Mouse (Mus musculus) limb, embryonic 14.5 days (tissue): ENCODE data around the gene Rpn2. TPM values are rescaled to one million over a fixed set of nuclear protein-coding genes. Genes with fewer than 3 reads are reported as not detected.

Experiments used
- ATAC-seq: fragments of 200-750 bp; cut with Nextera tagmentation; 2 replicates; pipeline ENCODE4 v1.8.0; 2017; ENCODE audit warnings: low read depth, moderate number of reproducible peaks, moderate TSS enrichment; ENCODE audit not compliant: low FRiP score
- DNase-seq: peaks from one replicate; pipeline ENCODE4 v3.0.0-alpha.2; 2015; ENCODE audit warnings: low spot score
- H3K27ac ChIP-seq: fragments of 300-500 bp; sonication (generic); replicated peaks from 2 replicates; pipeline ENCODE4 v1.5.1; 2014; ENCODE audit warnings: low read depth, mild to moderate bottlenecking, low read length, moderate library complexity, mixed read lengths
- H3K27me3 ChIP-seq: fragments of 300-500 bp; sonication (generic); 2 replicates; pipeline ENCODE4 v1.6.1; 2014; ENCODE audit warnings: low read length, mixed read lengths; ENCODE audit not compliant: control insufficient read depth, insufficient read depth
- H3K36me3 ChIP-seq: fragments of 300-500 bp; sonication (generic); 2 replicates; pipeline ENCODE4 v1.6.1; 2014; ENCODE audit warnings: mild to moderate bottlenecking, low read length, moderate library complexity, mixed read lengths; ENCODE audit not compliant: control insufficient read depth, insufficient read depth
- H3K4me1 ChIP-seq: fragments of 300-500 bp; sonication (generic); 2 replicates; pipeline ENCODE4 v1.6.1; 2014; ENCODE audit warnings: antibody characterized with exemption, low read length, mixed read lengths; ENCODE audit not compliant: control insufficient read depth, insufficient read depth
- H3K4me2 ChIP-seq: fragments of 300-500 bp; sonication (generic); replicated peaks from 2 replicates; pipeline ENCODE4 v1.6.1; 2014; ENCODE audit warnings: low read depth, mild to moderate bottlenecking, low read length, moderate library complexity; ENCODE audit not compliant: severe bottlenecking
- H3K4me3 ChIP-seq: fragments of 300-500 bp; sonication (generic); replicated peaks from 2 replicates; pipeline ENCODE4 v1.5.1; 2014; ENCODE audit warnings: low read length
- H3K9ac ChIP-seq: fragments of 300-500 bp; sonication (generic); 2 replicates; pipeline ENCODE4 v1.6.1; 2014; ENCODE audit warnings: mild to moderate bottlenecking, low read depth, low read length, moderate library complexity; ENCODE audit not compliant: severe bottlenecking
- H3K9me3 ChIP-seq: fragments of 300-500 bp; sonication (generic); 2 replicates; pipeline ENCODE4 v1.6.1; 2016; ENCODE audit warnings: low read length; ENCODE audit not compliant: control insufficient read depth
- POLR2A ChIP-seq: fragments of 200-500 bp; IDR thresholded peaks from 2 replicates; pipeline ENCODE4 v1.8.0; 2012; ENCODE audit warnings: inconsistent platforms, mild to moderate bottlenecking, moderate library complexity, borderline replicate concordance; ENCODE audit not compliant: insufficient read depth, insufficient read length; ENCODE audit errors: extremely low read depth
- WGBS: fragments of 180-500 bp; shearing (Covaris S2); extraction: QIAGEN DNeasy Blood & Tissue Kit; methylation state at CpG from one replicate; pipeline ENCODE4 v1.1.7; 2014; 5-methylcytosine and 5-hydroxymethylcytosine counted together
- polyA plus RNA-seq, 2 experiments: library from polyadenylated mRNA; depleted of rRNA in 1 of 2; stranded (reverse) in 1 of 2; unstranded in 1 of 2; fragments of >200 nt; fragmentation: Nextera tagmentation in 1 of 2; extraction: Ambion mirVana in 1 of 2; gene quantifications; 2 replicates each; pipeline versions ENCODE4 v1.2.1 to v1.2.3; 2012 to 2014

The Rpn2 gene
- polyA plus RNA-seq, 2 experiments, result 307 to 329 TPM

DNA sequence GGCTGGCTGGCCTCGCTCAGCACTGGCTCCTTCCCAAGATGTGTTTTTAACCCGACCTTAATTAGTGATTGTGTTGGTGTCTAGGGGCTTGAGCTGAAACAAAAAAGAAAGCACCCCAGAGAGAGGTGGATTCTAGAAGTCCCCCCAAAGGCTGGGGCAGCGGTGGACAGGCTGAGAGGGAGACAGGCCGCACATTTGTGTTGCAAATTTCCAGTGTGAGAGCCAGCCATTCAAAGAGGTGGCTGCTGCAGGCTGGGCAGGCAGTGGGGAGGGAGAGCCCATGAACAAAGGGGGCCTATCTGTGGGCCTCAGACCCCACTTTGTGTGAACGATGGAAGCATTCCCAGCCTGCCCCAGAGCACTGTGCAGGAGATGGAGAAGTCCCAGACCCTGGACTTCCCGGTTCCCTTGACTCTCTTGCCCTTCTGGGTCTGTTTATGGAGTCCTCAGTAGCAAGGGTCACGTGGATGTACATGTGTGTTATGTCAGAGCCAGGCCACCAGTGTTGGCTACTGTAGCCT is 61.5 kb downstream of the Rpn2 start:
- no peaks in the 10 kb centered on the region for H3K27me3 ChIP-seq
- H3K27ac ChIP-seq, result peak overlapping the region; percentile 33; the same call in 1 of the 2 replicates
- H3K4me2 ChIP-seq, result no peak overlapping the region
- DNase-seq (no peak), ATAC-seq (no peak)
- 35% methylated on average over 7 of the region's 7 CpGs for WGBS
- H3K4me1 ChIP-seq, result peaks cover 6% of the 10 kb centered on the region; the same call in 1 of the 2 replicates
- H3K9ac ChIP-seq, result peak overlapping the region; percentile 22; the same call in 1 of the 2 replicates
- no peak for TF ChIP-seq POLR2A
- H3K36me3 ChIP-seq, result no peaks in the 10 kb centered on the region
- H3K4me3 ChIP-seq, result no peak overlapping the region
- H3K9me3 ChIP-seq, result no peaks in the 10 kb centered on the region

DNA sequence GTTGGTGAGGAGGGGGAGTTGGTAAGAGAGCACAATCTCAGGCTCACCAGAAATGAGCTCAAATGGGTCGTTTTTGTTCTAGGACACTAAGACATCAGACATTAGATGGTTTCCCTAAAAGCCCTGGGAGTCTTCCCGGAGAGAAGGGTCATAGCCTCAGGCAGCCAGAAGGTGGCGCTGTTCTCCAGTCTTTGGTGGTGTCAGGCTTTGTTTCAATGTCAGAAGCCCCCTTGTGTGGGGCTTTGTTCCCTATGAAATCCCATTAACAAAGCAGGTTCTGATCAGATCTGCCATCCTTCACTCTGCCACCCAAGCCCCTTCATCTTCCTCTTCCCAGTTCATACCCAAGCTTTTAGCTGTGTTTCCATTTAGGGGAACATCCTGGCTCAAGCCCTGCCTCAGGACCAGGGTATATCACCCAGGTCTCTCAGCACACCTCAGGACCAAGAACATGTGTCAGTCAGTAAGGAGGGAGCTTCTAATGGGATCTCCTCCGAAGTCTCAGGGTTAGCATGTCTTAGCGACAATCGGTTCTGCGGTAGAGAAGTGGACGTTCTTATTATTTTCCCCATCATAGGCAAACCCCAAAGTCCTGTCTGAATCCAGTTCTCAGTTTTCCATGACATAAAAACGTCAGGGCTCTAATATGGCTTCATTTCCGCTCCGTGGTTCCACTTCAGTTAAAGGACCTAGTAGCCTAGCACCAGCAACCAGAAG is 62.9 kb downstream of the Rpn2 start:
- H3K27me3 ChIP-seq, result no peaks in the 10 kb centered on the region
- H3K9ac ChIP-seq, result no peak overlapping the region
- H3K36me3 ChIP-seq, result no peaks in the 10 kb centered on the region
- peaks cover 6% of the 10 kb centered on the region; the same call in 1 of the 2 replicates for H3K4me1 ChIP-seq
- peak; percentile 25; the same call in 1 of the 2 replicates for ATAC-seq
- 45% methylated on average over 11 of the region's 11 CpGs for WGBS
- no peak; the same call in 1 of the 2 replicates for TF ChIP-seq POLR2A
- peak; percentile 87 for DNase-seq
- H3K27ac ChIP-seq, result no peak overlapping the region
- no peaks in the 10 kb centered on the region for H3K9me3 ChIP-seq
- H3K4me3 ChIP-seq, result no peak overlapping the region
- no peak overlapping the region for H3K4me2 ChIP-seq

DNA sequence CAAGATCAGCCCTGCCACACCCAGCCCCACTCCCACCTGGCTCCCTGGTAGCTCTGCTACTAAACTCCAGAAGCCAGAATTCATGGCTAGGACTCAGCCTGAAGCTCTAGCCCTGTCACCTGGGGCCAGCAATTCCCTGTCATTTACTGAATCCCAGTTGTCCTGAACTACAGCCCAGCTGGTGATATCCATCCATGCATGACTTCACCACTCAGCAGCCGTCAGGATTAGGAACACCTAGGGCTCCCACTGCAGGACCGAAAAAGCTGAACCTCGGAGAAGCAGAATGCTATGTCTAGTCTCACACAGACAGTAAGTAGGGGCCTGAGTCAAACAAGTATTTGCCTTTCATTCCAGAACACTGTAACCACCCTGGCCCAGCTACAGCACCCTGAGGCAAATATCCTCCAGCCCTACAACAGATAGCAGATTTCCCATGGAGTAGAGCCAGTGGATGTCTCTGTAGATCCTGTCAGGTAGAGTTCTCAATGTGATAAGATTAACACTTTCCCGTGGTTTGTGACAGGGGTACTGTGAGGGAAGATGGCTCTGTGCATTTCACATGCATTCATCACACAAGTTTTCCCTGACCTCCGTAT is 63.6 kb downstream of the Rpn2 start:
- WGBS, result 53% methylated on average over 5 of the region's 5 CpGs
- 0 out of 2 replicates have a peak overlapping the region, but pooled peaks have one; percentile 5 for H3K27ac ChIP-seq
- no peak for TF ChIP-seq POLR2A
- H3K27me3 ChIP-seq, result no peaks in the 10 kb centered on the region
- no peaks in the 10 kb centered on the region for H3K36me3 ChIP-seq
- H3K4me1 ChIP-seq, result peaks cover 9% of the 10 kb centered on the region; the same call in 1 of the 2 replicates
- H3K9me3 ChIP-seq, result no peaks in the 10 kb centered on the region
- no peak overlapping the region for H3K4me3 ChIP-seq
- H3K4me2 ChIP-seq, result no peak overlapping the region
- ATAC-seq, result no peak
- H3K9ac ChIP-seq, result no peak overlapping the region
- DNase-seq, result no peak

DNA sequence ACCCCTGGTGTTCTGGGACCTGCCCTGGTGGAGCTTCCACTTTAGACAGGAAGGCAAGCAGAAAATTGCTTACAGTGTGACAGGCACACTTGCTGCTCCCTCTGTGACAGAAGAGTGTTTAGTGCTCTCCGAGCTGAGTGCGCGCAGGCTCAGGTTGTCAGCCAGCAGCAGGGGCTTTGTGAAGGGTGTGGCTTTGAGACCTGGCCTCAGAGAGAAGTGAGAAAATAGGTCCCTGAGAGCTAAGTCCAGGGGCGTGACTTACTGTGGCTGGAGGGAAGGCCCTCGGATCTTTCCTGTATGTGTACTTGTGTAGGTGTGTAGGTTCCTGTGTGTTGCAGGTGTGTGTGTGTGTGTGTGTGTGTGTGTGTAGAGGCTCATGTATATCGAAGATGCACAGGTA is 64.5 kb downstream of the Rpn2 start:
- 71% methylated on average over 6 of the region's 6 CpGs for WGBS

DNA sequence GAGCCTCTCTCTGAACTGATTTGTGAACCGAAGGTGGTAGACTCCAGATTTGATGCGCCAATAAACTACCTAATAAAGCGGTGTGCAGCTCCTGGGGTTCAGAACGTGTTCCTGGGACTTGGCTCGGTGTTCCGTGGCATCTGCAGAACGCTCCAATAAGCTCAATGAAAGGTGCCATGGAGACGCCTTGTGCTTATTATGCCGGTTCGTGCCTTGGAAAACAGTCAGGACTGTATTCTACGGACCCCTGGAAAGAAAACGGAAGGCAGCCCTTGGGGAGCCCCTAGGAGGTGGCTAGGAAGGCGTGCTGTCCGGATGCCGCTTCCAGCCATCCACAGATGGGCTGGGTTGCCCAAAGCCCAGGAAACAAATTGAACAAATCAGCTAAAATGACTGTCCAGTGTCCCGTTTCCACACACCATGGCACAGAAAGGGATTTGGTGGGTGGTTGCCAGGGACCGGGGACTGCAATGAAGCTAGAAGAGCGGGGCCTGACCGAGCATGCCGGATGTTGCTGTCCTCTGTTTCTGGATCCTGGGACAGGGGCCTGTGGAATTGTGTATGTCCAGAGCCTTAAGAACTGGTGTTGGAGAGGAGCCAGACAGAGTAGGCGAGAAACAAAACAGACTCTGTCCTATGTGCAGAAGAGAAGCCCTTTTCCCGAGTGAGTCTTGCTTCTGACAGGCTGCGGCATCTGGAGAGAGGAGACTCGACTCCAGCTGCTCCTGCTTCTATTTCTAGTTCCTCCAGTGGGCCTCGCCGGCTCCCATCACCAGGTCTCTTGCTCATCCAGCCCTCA is 68.7 kb downstream of the Rpn2 start, which contains the start of gene Ghrh:
Gene Ghrh (minus strand): TSS at position 146 of the 799 bp plus-strand sequence.
- Histone ChIP-seq H3K4me3 (no peak within 1 kb of the TSS), H3K4me2 (no peak within 1 kb of the TSS), H3K4me1 (peaks cover 9% of the 10 kb centered on the region), H3K9ac (0 out of 2 replicates have a peak within 1 kb of the TSS, but pooled peaks have one; percentile 21), H3K9me3 (no peaks in the 10 kb centered on the region), H3K27ac (peak within 1 kb of the TSS; percentile 73), H3K27me3 (no peaks in the 10 kb centered on the region), H3K36me3 (no peaks in the 10 kb centered on the region)
- ATAC-seq (peak; percentile 76), DNase-seq (peak; percentile 53)
- no peak for TF ChIP-seq POLR2A
- 55% methylated on average over 26 of the region's 26 CpGs for whole genome bisulfite sequencing

More for the DNA sequence above, 64.5 kb downstream of the Rpn2 start:
- H3K36me3 ChIP-seq, result no peaks in the 10 kb centered on the region
- H3K9ac ChIP-seq, result no peak overlapping the region
- H3K27me3 ChIP-seq, result no peaks in the 10 kb centered on the region
- no peak overlapping the region for H3K4me2 ChIP-seq
- peaks cover 12% of the 10 kb centered on the region for H3K4me1 ChIP-seq
- DNase-seq (no peak), ATAC-seq (no peak)
- H3K4me3 ChIP-seq, result no peak overlapping the region
- H3K27ac ChIP-seq, result no peak overlapping the region
- TF ChIP-seq POLR2A, result no peak
- no peaks in the 10 kb centered on the region for H3K9me3 ChIP-seq
